Mouse (Mus musculus): ENCODE results near the gene Mcpt9. TPM values are rescaled to one million over a fixed set of nuclear protein-coding genes. Genes with fewer than 3 reads are reported as not detected.
"Not testable (repeated sequence)": the region's sequence is repeated elsewhere in the genome, so short reads cannot be mapped to it uniquely, and the experiment has no call there.

The Mcpt9 gene
- not detected in 2 replicates for polyA plus RNA-seq (2016; fragmentation: Nextera tagmentation; extraction: Ambion mirVana)

DNA sequence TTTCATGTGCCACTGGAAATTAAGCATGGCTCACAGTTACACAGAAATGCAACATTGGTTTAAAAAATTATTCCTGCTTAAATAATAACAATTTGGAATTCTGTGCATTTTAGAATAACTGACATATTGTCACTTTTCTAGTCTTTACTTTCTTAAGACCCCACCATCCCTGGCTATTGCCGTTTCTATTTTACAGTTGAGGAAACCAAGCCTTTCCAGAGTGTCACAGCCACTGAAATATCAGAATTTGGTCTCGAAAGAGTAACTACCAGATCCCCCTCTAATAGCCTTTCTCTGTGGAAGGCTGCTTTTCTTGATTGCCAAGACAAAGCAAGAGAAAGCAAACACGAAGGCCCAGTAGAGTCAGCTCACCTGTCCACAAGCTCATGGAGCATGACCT lies at the start of gene Mcpt9:
Mcpt9 (minus strand) TSS at position 101 of the 400 bp plus-strand sequence.
- not testable (repeated sequence) for H3K4me3 ChIP-seq; H3K9me3 ChIP-seq (replicated peaks); ATAC-seq (ENCODE audit: insufficient number of reproducible peaks, low FRiP score); H3K9ac ChIP-seq; H3K36me3 ChIP-seq; H3K27me3 ChIP-seq (replicated peaks); H3K4me1 ChIP-seq (replicated peaks); H3K27ac ChIP-seq (ENCODE audit: poor library complexity, severe bottlenecking); H3K4me2 ChIP-seq
- 72% methylated on average over 3 of the region's 3 CpGs for WGBS

DNA sequence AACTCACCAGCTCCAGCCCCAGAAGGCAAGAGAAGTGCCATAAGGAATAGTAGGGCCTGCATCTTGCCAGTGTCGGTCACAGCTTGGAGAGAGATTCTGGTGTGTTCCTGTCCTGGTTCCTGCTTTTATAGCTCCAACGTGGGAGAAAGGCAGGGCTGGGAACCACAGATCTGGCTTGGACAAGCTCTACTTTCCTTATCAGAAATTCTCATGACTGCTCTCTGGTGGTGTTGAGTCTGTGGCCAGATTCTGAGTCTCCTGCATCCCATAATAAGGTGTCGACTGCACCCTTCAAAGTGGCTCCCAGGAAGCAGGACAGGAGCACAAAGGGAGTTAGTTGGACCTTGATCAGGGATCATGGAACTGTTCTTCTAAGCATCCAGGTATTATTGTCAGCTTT lies 31.9 kb upstream of the Mcpt9 start, which contains the start of gene Mcpt4:
Mcpt4 (minus strand) TSS at position 101 of the 400 bp plus-strand sequence.
- not testable (repeated sequence) for H3K4me3 ChIP-seq; H3K9ac ChIP-seq; H3K4me1 ChIP-seq (replicated peaks); H3K9me3 ChIP-seq (replicated peaks); H3K4me2 ChIP-seq; H3K27me3 ChIP-seq (replicated peaks); ATAC-seq (ENCODE audit: insufficient number of reproducible peaks, low FRiP score); H3K27ac ChIP-seq (ENCODE audit: poor library complexity, severe bottlenecking); H3K36me3 ChIP-seq
- WGBS: 43% methylated on average over 3 of the region's 3 CpGs

DNA sequence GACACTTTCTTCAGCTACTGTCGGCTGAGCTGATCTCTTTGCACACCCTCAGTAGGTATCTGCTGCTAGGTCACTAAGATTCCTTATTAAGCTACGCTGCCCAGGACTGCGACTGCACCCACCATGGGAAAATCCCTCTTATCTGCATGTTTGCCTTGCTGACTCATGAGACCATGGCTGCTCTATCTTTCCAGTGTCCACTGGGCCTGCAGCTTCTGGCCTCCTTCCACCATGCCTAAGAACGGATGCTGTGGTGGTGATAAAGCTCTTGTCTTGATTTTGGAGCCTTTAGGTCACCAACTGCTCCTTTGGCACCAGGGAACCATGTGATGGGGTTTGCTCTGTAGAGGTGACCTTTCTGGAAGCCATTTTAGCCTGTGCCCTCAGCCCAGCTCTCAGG lies 27.4 kb upstream of the Mcpt9 start:
- ATAC-seq (ENCODE audit: insufficient number of reproducible peaks, low FRiP score): peak; percentile 64; the same call in 1 of the 2 replicates
- no peak overlapping the region for H3K4me3 ChIP-seq
- no peak overlapping the region for H3K4me2 ChIP-seq
- no peaks in the 10 kb centered on the region for H3K9me3 ChIP-seq (replicated peaks)
- 23% methylated on average over 4 of the region's 4 CpGs for WGBS
- H3K27me3 ChIP-seq (replicated peaks): no peaks in the 10 kb centered on the region
- H3K4me1 ChIP-seq (replicated peaks): peaks cover 13% of the 10 kb centered on the region
- no peak overlapping the region for H3K9ac ChIP-seq
- H3K36me3 ChIP-seq: no peaks in the 10 kb centered on the region
- no peak overlapping the region; the same call in 1 of the 2 replicates for H3K27ac ChIP-seq (ENCODE audit: poor library complexity, severe bottlenecking)

DNA sequence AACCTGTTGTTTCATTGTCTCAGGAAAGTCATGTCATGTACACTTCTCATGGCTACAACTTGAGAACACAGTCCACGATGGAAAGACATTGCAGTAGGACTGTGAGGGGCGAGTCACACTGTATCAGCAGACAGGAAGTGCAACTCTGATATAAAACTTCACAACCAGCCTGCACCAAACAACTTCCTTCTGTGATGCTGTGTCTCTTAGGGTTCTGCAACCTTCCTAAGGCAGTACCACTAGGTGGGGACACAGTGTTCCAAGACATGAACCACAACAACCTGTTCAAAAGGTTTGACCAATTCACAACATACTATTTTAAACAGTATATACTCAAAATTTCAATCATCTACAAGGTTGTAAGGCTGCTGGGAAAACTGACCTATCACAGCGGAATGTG lies 25.1 kb upstream of the Mcpt9 start:
- H3K9ac ChIP-seq: no peak overlapping the region
- H3K36me3 ChIP-seq: no peaks in the 10 kb centered on the region
- no peaks in the 10 kb centered on the region for H3K27me3 ChIP-seq (replicated peaks)
- peaks cover 13% of the 10 kb centered on the region for H3K4me1 ChIP-seq (replicated peaks)
- no peak overlapping the region for H3K4me2 ChIP-seq
- H3K4me3 ChIP-seq: no peak overlapping the region
- ATAC-seq (ENCODE audit: insufficient number of reproducible peaks, low FRiP score): peak; percentile 33; the same call in 1 of the 2 replicates
- 45% methylated on average over 3 of the region's 3 CpGs for WGBS
- no peak overlapping the region for H3K27ac ChIP-seq (ENCODE audit: poor library complexity, severe bottlenecking)
- H3K9me3 ChIP-seq (replicated peaks): no peaks in the 10 kb centered on the region

DNA sequence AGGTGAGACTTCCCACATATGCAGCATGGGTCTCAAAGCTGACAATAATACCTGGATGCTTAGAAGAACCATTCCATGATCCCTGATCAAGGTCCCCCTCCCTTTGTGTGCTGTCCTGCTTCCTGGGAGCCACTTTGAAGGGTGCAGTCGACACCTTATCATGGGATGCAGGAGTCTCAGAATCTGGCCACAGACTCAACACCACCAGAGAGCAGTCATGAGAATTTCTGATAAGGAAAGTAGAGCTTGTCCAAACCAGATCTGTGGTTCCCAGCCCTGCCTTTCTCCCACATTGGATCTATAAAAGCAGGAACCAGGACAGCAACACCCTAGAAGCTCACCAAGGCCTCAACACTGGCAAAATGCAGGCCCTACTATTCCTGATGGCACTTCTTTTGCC lies 11.5 kb upstream of the Mcpt9 start, which contains the start of gene Mcpt2:
Mcpt2 (plus strand) TSS at position 250 of the 400 bp plus-strand sequence.
- WGBS: 53% methylated on average over 1 of the region's 1 CpGs
- H3K4me3 ChIP-seq; H3K36me3 ChIP-seq; H3K4me1 ChIP-seq (replicated peaks); H3K9ac ChIP-seq; H3K27ac ChIP-seq (ENCODE audit: poor library complexity, severe bottlenecking); H3K27me3 ChIP-seq (replicated peaks); H3K9me3 ChIP-seq (replicated peaks); ATAC-seq (ENCODE audit: insufficient number of reproducible peaks, low FRiP score); H3K4me2 ChIP-seq: not testable (repeated sequence)

DNA sequence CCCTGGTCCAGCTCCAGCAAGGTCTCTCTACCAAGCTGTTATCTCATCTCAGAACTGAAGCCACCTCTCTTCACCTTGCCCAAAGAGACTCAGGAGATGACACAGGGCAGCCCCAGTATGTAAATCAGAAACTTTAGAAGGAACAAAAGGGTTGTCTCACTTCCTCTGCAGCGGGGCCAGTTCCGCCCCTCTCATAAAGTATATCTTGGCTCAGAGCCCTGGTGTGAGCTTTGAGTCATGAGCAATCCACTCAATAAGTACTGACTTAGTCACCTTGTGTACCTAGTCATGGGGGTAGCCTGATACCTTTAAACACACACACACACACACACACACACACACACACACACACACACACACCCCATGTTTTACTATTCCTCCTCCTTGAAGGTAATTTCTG lies 4.1 kb upstream of the Mcpt9 start:
- Histone ChIP-seq H3K4me3 (no peak overlapping the region), H3K4me2 (no peak overlapping the region), H3K27ac (ENCODE audit: poor library complexity, severe bottlenecking) (no peak overlapping the region), H3K9me3 (replicated peaks) (no peaks in the 10 kb centered on the region), H3K4me1 (replicated peaks) (no peaks in the 10 kb centered on the region), H3K27me3 (replicated peaks) (no peaks in the 10 kb centered on the region), H3K36me3 (no peaks in the 10 kb centered on the region), H3K9ac (no peak overlapping the region)
- 62% methylated on average over 2 of the region's 2 CpGs for WGBS
- ATAC-seq (ENCODE audit: insufficient number of reproducible peaks, low FRiP score): no peak

DNA sequence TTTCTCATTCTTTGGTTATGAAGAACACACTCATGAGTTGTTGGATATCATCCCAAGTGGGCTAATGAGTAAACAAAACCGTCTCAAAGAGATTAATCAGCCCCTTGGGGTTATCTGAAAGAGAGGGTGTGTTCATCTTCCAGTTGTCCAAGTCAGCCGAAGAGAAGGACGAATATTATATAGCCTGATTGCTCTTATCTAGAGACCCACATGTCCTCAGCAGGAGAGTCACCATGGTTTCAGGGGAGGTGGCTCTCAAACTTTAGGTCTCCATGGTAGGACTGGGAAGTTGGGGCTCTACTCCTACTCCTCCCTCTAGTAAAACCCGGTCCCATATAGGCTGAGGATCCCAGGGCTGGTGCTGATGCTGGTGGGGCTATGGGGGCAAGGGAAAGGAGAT lies 9.0 kb downstream of the Mcpt9 start:
- not testable (repeated sequence) for H3K36me3 ChIP-seq; H3K27ac ChIP-seq (ENCODE audit: poor library complexity, severe bottlenecking); H3K9ac ChIP-seq; H3K4me3 ChIP-seq; H3K9me3 ChIP-seq (replicated peaks); H3K27me3 ChIP-seq (replicated peaks); ATAC-seq (ENCODE audit: insufficient number of reproducible peaks, low FRiP score); H3K4me1 ChIP-seq (replicated peaks); H3K4me2 ChIP-seq
- 58% methylated on average over 4 of the region's 4 CpGs for WGBS

DNA sequence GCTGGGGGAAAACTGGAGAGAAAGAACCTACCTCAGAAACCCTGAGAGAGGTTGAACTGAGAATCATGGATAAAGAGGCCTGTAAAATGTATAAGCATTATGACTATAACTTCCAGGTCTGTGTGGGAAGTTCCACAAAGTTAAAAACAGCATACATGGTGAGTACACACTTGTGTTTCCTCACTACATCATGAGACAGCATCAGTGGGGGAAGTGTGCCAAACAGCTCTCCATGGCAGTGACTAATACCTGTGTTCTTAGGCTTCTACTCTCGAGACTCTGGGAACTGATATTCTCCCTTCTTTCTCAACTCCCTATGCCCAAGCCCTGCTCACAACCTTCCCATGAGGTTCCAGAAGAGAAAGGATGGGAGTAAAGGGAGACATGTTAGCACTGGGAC lies 10.8 kb downstream of the Mcpt9 start:
- no peaks in the 10 kb centered on the region for H3K27me3 ChIP-seq (replicated peaks)
- H3K4me1 ChIP-seq (replicated peaks): no peaks in the 10 kb centered on the region
- no peak overlapping the region for H3K27ac ChIP-seq (ENCODE audit: poor library complexity, severe bottlenecking)
- no peak overlapping the region for H3K9ac ChIP-seq
- H3K9me3 ChIP-seq (replicated peaks): no peaks in the 10 kb centered on the region
- no peak overlapping the region for H3K4me2 ChIP-seq
- H3K4me3 ChIP-seq: no peak overlapping the region
- no peak for ATAC-seq (ENCODE audit: insufficient number of reproducible peaks, low FRiP score)
- H3K36me3 ChIP-seq: no peaks in the 10 kb centered on the region
- 59% methylated on average over 1 of the region's 1 CpGs for WGBS

DNA sequence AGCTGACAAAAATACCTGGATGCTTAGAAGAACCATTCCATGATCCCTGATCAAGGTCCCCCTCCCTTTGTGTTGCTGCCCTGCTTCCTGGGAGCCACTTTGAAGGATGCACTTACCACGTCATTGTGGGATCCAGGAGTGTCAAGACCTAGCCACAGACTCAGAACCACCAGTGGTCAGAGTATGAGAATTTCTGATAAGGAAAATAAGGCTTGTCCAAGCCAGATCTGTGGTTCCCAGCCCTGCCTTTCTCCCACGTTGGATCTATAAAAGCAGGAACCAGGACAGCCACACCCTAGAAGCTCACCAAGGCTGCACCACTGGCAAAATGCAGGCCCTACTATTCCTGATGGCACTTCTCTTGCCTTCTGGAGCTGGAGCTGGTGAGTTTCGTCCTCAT lies 12.6 kb downstream of the Mcpt9 start, which contains the start of gene Mcpt1:
Mcpt1 (plus strand) TSS at position 301 of the 400 bp plus-strand sequence.
- not testable (repeated sequence) for H3K9ac ChIP-seq; H3K27me3 ChIP-seq (replicated peaks); H3K4me3 ChIP-seq; H3K36me3 ChIP-seq; ATAC-seq (ENCODE audit: insufficient number of reproducible peaks, low FRiP score); H3K9me3 ChIP-seq (replicated peaks); H3K4me2 ChIP-seq; H3K4me1 ChIP-seq (replicated peaks); H3K27ac ChIP-seq (ENCODE audit: poor library complexity, severe bottlenecking)
- WGBS: 66% methylated on average over 3 of the region's 3 CpGs

DNA sequence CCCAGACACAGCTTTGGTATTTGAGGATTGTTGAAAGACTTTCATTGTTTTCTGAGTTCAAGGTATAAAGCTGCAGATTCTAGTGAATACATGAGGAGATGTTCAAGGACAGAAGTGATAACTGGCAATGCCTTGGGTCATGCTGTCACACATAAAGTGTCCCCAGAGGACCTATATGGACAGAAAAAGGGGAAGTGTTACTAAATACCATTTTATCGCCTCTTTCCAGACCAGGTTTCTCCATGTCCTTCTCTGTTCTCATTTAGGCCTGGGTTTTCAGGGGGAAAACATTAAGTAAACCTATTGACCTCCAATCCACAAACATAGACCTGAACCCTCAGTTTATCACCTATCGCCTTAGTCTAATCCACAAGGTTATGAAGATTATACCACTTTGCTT lies 16.4 kb downstream of the Mcpt9 start:
- H3K9me3 ChIP-seq (replicated peaks): no peaks in the 10 kb centered on the region

DNA sequence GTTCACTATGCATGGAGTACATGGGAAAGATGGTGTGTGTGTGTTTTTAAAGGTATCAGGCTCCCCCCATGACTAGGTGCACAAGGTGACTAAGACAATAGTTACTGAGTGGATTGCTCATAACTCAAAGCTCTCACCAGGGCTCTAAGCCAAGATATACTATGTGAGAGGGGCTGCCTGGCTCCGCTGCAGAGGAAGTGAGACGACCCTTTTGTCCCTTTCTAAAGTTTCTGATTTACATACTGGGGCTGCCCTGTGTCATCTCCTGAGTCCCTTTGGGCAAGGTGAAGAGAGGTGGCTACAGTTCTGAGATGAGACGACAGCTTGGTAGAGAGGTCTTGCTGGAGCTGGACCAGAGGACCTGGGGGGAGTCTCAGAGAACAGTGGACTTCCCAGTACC lies 17.1 kb downstream of the Mcpt9 start:
- WGBS: 48% methylated on average over 3 of the region's 3 CpGs
- no peak for ATAC-seq (ENCODE audit: insufficient number of reproducible peaks, low FRiP score)
- no peak overlapping the region for H3K4me3 ChIP-seq

More for the DNA sequence above, 16.4 kb downstream of the Mcpt9 start:
- 83% methylated on average over 2 of the region's 2 CpGs for whole genome bisulfite sequencing
- Histone ChIP-seq H3K4me1 (replicated peaks) (no peaks in the 10 kb centered on the region), H3K27ac (ENCODE audit: poor library complexity, severe bottlenecking) (no peak overlapping the region), H3K36me3 (no peaks in the 10 kb centered on the region), H3K27me3 (replicated peaks) (no peaks in the 10 kb centered on the region), H3K4me2 (no peak overlapping the region), H3K9ac (no peak overlapping the region), H3K4me3 (no peak overlapping the region)
- ATAC-seq (ENCODE audit: insufficient number of reproducible peaks, low FRiP score): no peak

DNA sequence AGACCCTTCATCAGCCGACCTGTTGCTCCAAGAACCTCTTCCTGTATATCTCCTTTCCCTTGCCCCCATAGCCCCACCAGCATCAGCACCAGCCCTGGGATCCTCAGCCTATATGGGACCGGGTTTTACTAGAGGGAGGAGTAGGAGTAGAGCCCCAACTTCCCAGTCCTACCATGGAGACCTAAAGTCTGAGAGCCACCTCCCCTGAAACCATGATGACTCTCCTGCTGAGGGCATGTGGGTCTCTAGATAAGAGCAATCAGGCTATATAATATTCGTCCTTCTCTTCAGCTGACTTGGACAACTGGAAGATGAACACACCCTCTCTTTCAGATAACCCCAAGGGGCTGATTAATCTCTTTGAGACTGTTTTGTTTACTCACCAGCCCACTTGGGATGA lies 42.8 kb downstream of the Mcpt9 start:
- H3K27ac ChIP-seq (ENCODE audit: poor library complexity, severe bottlenecking); H3K27me3 ChIP-seq (replicated peaks); H3K4me3 ChIP-seq; ATAC-seq (ENCODE audit: insufficient number of reproducible peaks, low FRiP score); H3K9ac ChIP-seq; H3K4me2 ChIP-seq; H3K4me1 ChIP-seq (replicated peaks); H3K9me3 ChIP-seq (replicated peaks); H3K36me3 ChIP-seq: not testable (repeated sequence)
- WGBS: 73% methylated on average over 2 of the region's 3 CpGs

More for the DNA sequence above, 17.1 kb downstream of the Mcpt9 start:
- no peak overlapping the region for H3K27ac ChIP-seq (ENCODE audit: poor library complexity, severe bottlenecking)
- no peaks in the 10 kb centered on the region for H3K4me1 ChIP-seq (replicated peaks)
- H3K36me3 ChIP-seq: no peaks in the 10 kb centered on the region
- H3K9ac ChIP-seq: no peak overlapping the region
- H3K4me2 ChIP-seq: no peak overlapping the region
- no peaks in the 10 kb centered on the region for H3K9me3 ChIP-seq (replicated peaks)
- H3K27me3 ChIP-seq (replicated peaks): no peaks in the 10 kb centered on the region

Measured in heart, embryonic 12.5 days (tissue).